Mouse (Mus musculus) spleen, adult 2 months (tissue): ENCODE data around the gene Hspa4. TPM values are rescaled to one million over a fixed set of nuclear protein-coding genes. Genes with fewer than 3 reads are reported as not detected.
"Not testable (repeated sequence)": the region's sequence is repeated elsewhere in the genome, so short reads cannot be mapped to it uniquely, and the experiment has no call there.

Source experiments
- DNase-seq, 2 experiments: peaks; one replicate each; pipeline versions ENCODE4 v3.0.0 to v3.0.0-alpha.2; 2012 to 2021; ENCODE audit warnings: low spot score in 2 of 2, low read depth in 1 of 2
- H3K27ac ChIP-seq: fragments of 200-500 bp; 2 replicates; pipeline ENCODE4 v1.5.1; 2012; ENCODE audit warnings: low read length, inconsistent platforms; ENCODE audit not compliant: insufficient read depth
- H3K27me3 ChIP-seq: fragments of 200-500 bp; 2 replicates; pipeline ENCODE4 v1.6.1; 2012; ENCODE audit warnings: mild to moderate bottlenecking, moderate library complexity, low read length, inconsistent platforms; ENCODE audit not compliant: control insufficient read depth, insufficient read depth
- H3K36me3 ChIP-seq: fragments of 200-500 bp; 2 replicates; pipeline ENCODE4 v1.6.1; 2012; ENCODE audit warnings: mild to moderate bottlenecking, low read length, inconsistent platforms; ENCODE audit not compliant: control insufficient read depth, insufficient read depth
- H3K4me1 ChIP-seq: fragments of 200-500 bp; 2 replicates; pipeline ENCODE4 v1.6.1; 2011; ENCODE audit warnings: inconsistent platforms; ENCODE audit not compliant: control insufficient read depth, insufficient read depth, insufficient read length
- H3K4me3 ChIP-seq: fragments of 200-500 bp; 2 replicates; pipeline ENCODE4 v1.5.1; 2011; ENCODE audit warnings: mild to moderate bottlenecking, inconsistent platforms; ENCODE audit not compliant: insufficient read depth, insufficient read length; ENCODE audit errors: extremely low read depth
- CTCF ChIP-seq: fragments of 200-500 bp; IDR thresholded peaks from 2 replicates; pipeline ENCODE4 v1.5.1; 2011; ENCODE audit warnings: mild to moderate bottlenecking, inconsistent platforms; ENCODE audit not compliant: insufficient read depth, insufficient read length, insufficient replicate concordance; ENCODE audit errors: extremely low read depth
- POLR2A ChIP-seq: fragments of 200-500 bp; IDR thresholded peaks from 2 replicates; pipeline ENCODE4 v1.6.1; 2011; ENCODE audit warnings: low read depth, low read length, inconsistent platforms
- WGBS: fragments of 180-500 bp; shearing (Covaris S2); methylation state at CpG from one replicate; pipeline ENCODE4 v1.1.7; 2018; 5-methylcytosine and 5-hydroxymethylcytosine counted together
- polyA plus RNA-seq: library from polyadenylated mRNA; depleted of rRNA; stranded (reverse); fragments of >200 nt; gene quantifications from 2 replicates; pipeline ENCODE4 v1.2.3, GENCODE M21; 2012; rRNA removed

The Hspa4 gene
- 12.7 and 18.7 TPM in 2 replicates for polyA plus RNA-seq

- peak; percentile 97 to 99 for DNase-seq
- WGBS = 1% methylated on average over 58 of the region's 58 CpGs
- Histone ChIP-seq H3K36me3 (peaks cover 2% of the 10 kb centered on the region; the same call in 1 of the 2 replicates), H3K27ac (peak within 1 kb of the TSS; percentile 84), H3K27me3 (no peaks in the 10 kb centered on the region), H3K4me3 (peak within 1 kb of the TSS; percentile 79), H3K4me1 (peaks cover 7% of the 10 kb centered on the region)
- TF ChIP-seq POLR2A = peak; percentile 84
- no peak for TF ChIP-seq CTCF
Measured at GRCm38 (mm10) chr11:53300330-53301166, at the start of gene Hspa4. TSS of gene Hspa4 (minus strand) at chr11:53300457.

- H3K27ac ChIP-seq = no peak overlapping the region
- no peak for DNase-seq
- peaks cover 15% of the 10 kb centered on the region for H3K4me1 ChIP-seq
- TF ChIP-seq CTCF (no peak), POLR2A (no peak)
- no peaks in the 10 kb centered on the region for H3K27me3 ChIP-seq
- H3K4me3 ChIP-seq = no peak overlapping the region
- WGBS = 83% methylated on average over 2 of the region's 2 CpGs
- no peaks in the 10 kb centered on the region for H3K36me3 ChIP-seq
Measured at GRCm38 (mm10) chr11:53345738-53346137, 45.5 kb upstream of the Hspa4 start.

GRCm38 (mm10) chr11:53345328-53345727 is 45.1 kb upstream of the Hspa4 start:
- TF ChIP-seq CTCF (no peak), POLR2A (no peak)
- no peak for DNase-seq
- Histone ChIP-seq H3K27ac (no peak overlapping the region), H3K4me1 (peaks cover 15% of the 10 kb centered on the region), H3K4me3 (no peak overlapping the region), H3K36me3 (no peaks in the 10 kb centered on the region), H3K27me3 (no peaks in the 10 kb centered on the region)
- 42% methylated on average over 5 of the region's 5 CpGs for WGBS

- TF ChIP-seq POLR2A (no peak), CTCF (no peak)
- WGBS = 17% methylated on average over 5 of the region's 5 CpGs
- no peaks in the 10 kb centered on the region for H3K27me3 ChIP-seq
Measured at GRCm38 (mm10) chr11:53342711-53343110, 42.5 kb upstream of the Hspa4 start.

GRCm38 (mm10) chr11:53341019-53341418 is 40.8 kb upstream of the Hspa4 start:
- not testable (repeated sequence) for H3K4me3 ChIP-seq, H3K36me3 ChIP-seq, H3K27me3 ChIP-seq, DNase-seq, H3K27ac ChIP-seq
- WGBS = 85% methylated on average over 10 of the region's 10 CpGs
- peaks cover 15% of the 10 kb centered on the region; the same call in 1 of the 2 replicates for H3K4me1 ChIP-seq

More at GRCm38 (mm10) chr11:53342711-53343110, 42.5 kb upstream of the Hspa4 start:
- peaks cover 15% of the 10 kb centered on the region; the same call in 1 of the 2 replicates for H3K4me1 ChIP-seq
- no peaks in the 10 kb centered on the region for H3K36me3 ChIP-seq
- H3K27ac ChIP-seq = peak overlapping the region; percentile 70; the same call in 1 of the 2 replicates
- no peak overlapping the region for H3K4me3 ChIP-seq
- DNase-seq = peak; percentile 43 to 49

- WGBS = 87% methylated on average over 8 of the region's 8 CpGs
- H3K4me1 ChIP-seq = peaks cover 4% of the 10 kb centered on the region; the same call in 1 of the 2 replicates
Measured at GRCm38 (mm10) chr11:53337684-53338083, 37.4 kb upstream of the Hspa4 start.

GRCm38 (mm10) chr11:53336924-53337323 is 36.7 kb upstream of the Hspa4 start:
- WGBS = 59% methylated on average over 1 of the region's 1 CpGs
- TF ChIP-seq POLR2A (no peak), CTCF (no peak)
- peaks cover 5% of the 10 kb centered on the region; the same call in 1 of the 2 replicates for H3K4me1 ChIP-seq
- no peak for DNase-seq
- no peak overlapping the region for H3K27ac ChIP-seq
- H3K27me3 ChIP-seq = no peaks in the 10 kb centered on the region
- no peak overlapping the region for H3K4me3 ChIP-seq
- 0 out of 2 replicates have a peak, but pooled peaks cover 2% of the 10 kb centered on the region for H3K36me3 ChIP-seq

More at GRCm38 (mm10) chr11:53337684-53338083, 37.4 kb upstream of the Hspa4 start:
- H3K27ac ChIP-seq = no peak overlapping the region
- DNase-seq = no peak
- H3K4me3 ChIP-seq = no peak overlapping the region
- H3K36me3 ChIP-seq = 0 out of 2 replicates have a peak, but pooled peaks cover 2% of the 10 kb centered on the region
- H3K27me3 ChIP-seq = no peaks in the 10 kb centered on the region
- TF ChIP-seq CTCF = no peak
- TF ChIP-seq POLR2A = no peak
